ENCODE assay signal across 33 mouse cellular contexts in genomic region chr2:68270836-68271235, GRCm38 (mm10).
"Had no signal": no experiment of that assay in that cellular context is flagged by ENCODE, and none has a peak within 500 bp of the region (broad histone marks: within the 10 kb centered on the region; RNA-seq: fewer than 3 reads in every experiment).

No protein-coding gene starts in this region.

- H3K4me2 ChIP-seq: heart, embryonic 12.5 days; heart, embryonic 13.5 days; heart, embryonic 15.5 days; hindbrain, embryonic 12.5 days; hindbrain, embryonic 13.5 days; hindbrain, embryonic 14.5 days; hindbrain, embryonic 15.5 days; intestine, embryonic 15.5 days; kidney, embryonic 15.5 days had no signal

- H3K4me3 ChIP-seq: heart, embryonic 12.5 days; heart, embryonic 13.5 days; heart, embryonic 15.5 days; hindbrain, embryonic 10.5 days; hindbrain, embryonic 12.5 days; hindbrain, embryonic 13.5 days; hindbrain, embryonic 15.5 days; intestine, embryonic 15.5 days; kidney, embryonic 15.5 days; layer of hippocampus, adult 2 months; left cerebral cortex, adult 2 months had no signal

- H3K9me3 ChIP-seq: heart, embryonic 12.5 days; heart, embryonic 13.5 days; heart, embryonic 15.5 days; hindbrain, embryonic 10.5 days; hindbrain, embryonic 12.5 days; hindbrain, embryonic 13.5 days; hindbrain, embryonic 15.5 days; intestine, embryonic 15.5 days; kidney, embryonic 15.5 days had no signal

- DNase-seq: heart, postnatal 14 days; heart, postnatal 36 days; heart, postnatal 4 days; kidney, adult 11 months; kidney, adult 18-20 months; kidney, adult 2 months; kidney, adult 8-10 months; kidney, adult 9 months; kidney, postnatal 10 days; kidney, postnatal 14 days; kidney, postnatal 25 days; kidney, postnatal 36 days; kidney, postnatal 4 days; layer of hippocampus, adult 9-11 months; layer of hippocampus, postnatal 36 days had no signal

- ATAC-seq: hindbrain, embryonic 16.5 days; hindbrain, postnatal 0 days; inflammation-experienced regulatory T-cells, adult 6 months; intestine, embryonic 15.5 days; intestine, embryonic 16.5 days; intestine, postnatal 0 days had no signal

- H3K27ac ChIP-seq: heart, embryonic 13.5 days; heart, embryonic 15.5 days; hindbrain, embryonic 10.5 days; hindbrain, embryonic 12.5 days; hindbrain, embryonic 13.5 days; hindbrain, embryonic 14.5 days; hindbrain, embryonic 15.5 days; hindbrain, postnatal 0 days; intestine, embryonic 15.5 days; kidney, embryonic 15.5 days; kidney, postnatal 0 days; layer of hippocampus, adult 2 months; left cerebral cortex, adult 2 months had no signal

- H3K4me1 ChIP-seq: hindbrain, embryonic 12.5 days; hindbrain, embryonic 13.5 days; hindbrain, embryonic 15.5 days; intestine, embryonic 15.5 days had no signal

- H3K9ac ChIP-seq: heart, embryonic 12.5 days; heart, embryonic 13.5 days; heart, embryonic 15.5 days; hindbrain, embryonic 12.5 days; hindbrain, embryonic 13.5 days; hindbrain, embryonic 14.5 days; hindbrain, embryonic 15.5 days; intestine, embryonic 15.5 days; kidney, embryonic 15.5 days had no signal

- H3K27me3 ChIP-seq: heart, embryonic 12.5 days; heart, embryonic 13.5 days; heart, embryonic 15.5 days; hindbrain, embryonic 12.5 days; hindbrain, embryonic 13.5 days; hindbrain, embryonic 15.5 days; intestine, embryonic 15.5 days; kidney, embryonic 15.5 days had no signal

- H3K36me3 ChIP-seq: intestine, embryonic 15.5 days had no signal
